Comparison of ENCODE assay signal across 9 mouse cellular contexts in the genomic region with DNA sequence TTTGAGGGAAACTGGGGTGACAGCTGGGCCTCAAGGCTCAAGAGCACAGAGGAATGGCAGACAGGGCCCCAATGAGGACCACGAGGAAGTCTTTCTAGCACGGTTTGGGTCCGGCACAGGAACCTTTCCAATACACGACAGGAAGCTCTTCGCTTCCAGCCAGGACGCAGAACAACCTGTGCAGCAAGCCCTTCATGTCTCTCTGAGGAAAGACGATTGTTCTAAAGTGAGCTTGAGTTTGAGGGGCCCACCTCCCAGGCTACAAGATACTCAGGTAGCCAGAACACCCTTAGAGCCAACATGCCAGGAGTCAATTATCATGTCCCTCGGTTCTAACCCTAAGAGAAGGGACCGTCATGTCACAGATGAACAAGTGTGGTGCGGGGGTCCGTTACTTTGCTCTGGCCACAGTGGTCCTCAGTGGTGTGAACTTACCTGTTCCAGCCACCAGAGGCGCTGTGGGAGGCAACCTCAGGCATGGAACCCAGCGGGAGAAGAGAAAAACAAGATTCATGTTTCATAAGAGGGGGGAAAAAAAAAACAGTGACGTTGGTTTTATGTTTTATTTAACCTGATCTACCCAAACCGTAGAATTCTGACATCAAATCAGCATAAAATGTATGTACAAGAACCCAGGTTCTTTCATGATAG. TPM values are rescaled to one million over a fixed set of nuclear protein-coding genes. Genes with fewer than 3 reads are reported as not detected.
DNase-seq lines count a peak whose midpoint lies in the region; ATAC-seq and TF ChIP-seq lines count a peak whose summit lies in the region.
"Had no signal": no experiment of that assay in that cellular context is flagged by ENCODE, and none has a peak within 500 bp of the region (broad histone marks: within the 10 kb centered on the region; RNA-seq: fewer than 3 reads in every experiment).

No protein-coding gene starts in this region.

- no peak overlapping the region for H3K4me2 ChIP-seq in lung, embryonic 14.5 days
- no peak overlapping the region for H3K4me2 ChIP-seq in embryonic facial prominence, embryonic 13.5 days
- H3K4me2 ChIP-seq: neural tube, embryonic 12.5 days had no signal

- DNase-seq in frontal cortex, adult 2 months (ENCODE audit: extremely low spot score in 1 of 2, low spot score in 1 of 2): no peak
- DNase-seq in lung, embryonic 14.5 days: peak; percentile 81
- no peak for DNase-seq in lung, adult 18-20 months
- peak; percentile 34 for DNase-seq in lung, postnatal 14 days
- no peak for DNase-seq in spleen, adult 12 weeks (ENCODE audit: low spot score)
- DNase-seq in adipocyte (ENCODE audit: low spot score): no peak

- 40% methylated on average over 15 of the region's 15 CpGs for WGBS in lung, embryonic 14.5 days
- WGBS in embryonic facial prominence, embryonic 13.5 days: 50% methylated on average over 15 of the region's 15 CpGs

- H3K36me3 ChIP-seq in lung, embryonic 14.5 days (ENCODE audit: insufficient read depth): no peaks in the 10 kb centered on the region
- H3K36me3 ChIP-seq in embryonic facial prominence, embryonic 13.5 days: no peaks in the 10 kb centered on the region
- H3K36me3 ChIP-seq: neural tube, embryonic 12.5 days had no signal

- peak; percentile 56; the same call in 1 of the 2 replicates for ATAC-seq in frontal cortex, adult (ENCODE audit: low TSS enrichment)
- ATAC-seq in lung, embryonic 14.5 days (ENCODE audit: insufficient read depth): no peak
- ATAC-seq in embryonic facial prominence, embryonic 13.5 days (ENCODE audit: insufficient number of reproducible peaks, insufficient read depth, low FRiP score, low TSS enrichment, low read depth): no peak

- no peak overlapping the region for H3K4me3 ChIP-seq in lung, embryonic 14.5 days (ENCODE audit: low read depth, low read length)
- no peak overlapping the region for H3K4me3 ChIP-seq in embryonic facial prominence, embryonic 13.5 days
- H3K4me3 ChIP-seq: neural tube, embryonic 12.5 days had no signal

- H3K4me1 ChIP-seq in lung, embryonic 14.5 days (ENCODE audit: insufficient read depth): peaks cover 57% of the 10 kb centered on the region
- peaks cover 65% of the 10 kb centered on the region for H3K4me1 ChIP-seq in embryonic facial prominence, embryonic 13.5 days

- no peaks in the 10 kb centered on the region for H3K9me3 ChIP-seq in lung, embryonic 14.5 days (ENCODE audit: low read depth, low read length)
- no peaks in the 10 kb centered on the region for H3K9me3 ChIP-seq in embryonic facial prominence, embryonic 13.5 days
- H3K9me3 ChIP-seq: neural tube, embryonic 12.5 days had no signal

- H3K27me3 ChIP-seq in lung, embryonic 14.5 days (ENCODE audit: insufficient read depth, low read length): no peaks in the 10 kb centered on the region
- peaks cover 5% of the 10 kb centered on the region; the same call in 1 of the 2 replicates for H3K27me3 ChIP-seq in embryonic facial prominence, embryonic 13.5 days

- peak overlapping the region; percentile 91 for H3K27ac ChIP-seq in lung, embryonic 14.5 days (ENCODE audit: low read depth)
- H3K27ac ChIP-seq in embryonic facial prominence, embryonic 13.5 days: peak overlapping the region; percentile 78; the same call in 1 of the 2 replicates
- H3K27ac ChIP-seq: neural tube, embryonic 12.5 days had no signal

- peak; percentile 84 for TF ChIP-seq CTCF in lung, embryonic 14.5 days (IDR thresholded peaks at IDR 0.05; ENCODE audit: low read depth)

- H3K9ac ChIP-seq in lung, embryonic 14.5 days: no peak overlapping the region
- 0 out of 2 replicates have a peak overlapping the region, but pooled peaks have one; percentile 23 for H3K9ac ChIP-seq in embryonic facial prominence, embryonic 13.5 days
- H3K9ac ChIP-seq: neural tube, embryonic 12.5 days had no signal

RNA-seq across cellular contexts. Expression of gene Dlk1, which starts 51.6 kb away (rescaled TPM):
- polyA plus RNA-seq in frontal cortex, adult 2 months (2012; rRNA removed): 2.9 and 3.1 TPM in 2 replicates
- polyA plus RNA-seq in lung, embryonic 14.5 days (2014; fragmentation: Nextera tagmentation; extraction: Ambion mirVana): 468 and 481 TPM in 2 replicates
- 176 and 272 TPM in 2 replicates for polyA plus RNA-seq in embryonic facial prominence, embryonic 13.5 days (2015; fragmentation: Nextera tagmentation; extraction: Ambion mirVana)

Comparison
In these comparisons a context has a peak if more than half of its experiments do, and no peak if none do; other contexts are left out.
1. DNase-seq: peak in lung, embryonic 14.5 days (single experiment) and lung, postnatal 14 days (single experiment); none in frontal cortex, adult 2 months (0 of 2), lung, adult 18-20 months (0 of 2), spleen, adult 12 weeks (single experiment) and adipocyte (single experiment).
2. RNA of gene Dlk1, which starts 51.6 kb away (polyA plus RNA-seq): 468 to 481 TPM in lung, embryonic 14.5 days and 176 to 272 TPM in embryonic facial prominence, embryonic 13.5 days; 2.9 to 3.1 TPM in frontal cortex, adult 2 months; every median in the first group is over 10 times any median in the second.